Mouse (Mus musculus) kidney, adult 2 months (tissue): ENCODE data around the gene Zfp541.

Experiments
- CTCF ChIP-seq: fragments of 200-500 bp; conservative IDR thresholded peaks from 2 replicates; pipeline ENCODE4 v1.5.1; 2011; ENCODE audit warnings: low read depth, mild to moderate bottlenecking, control low read depth, low read length, moderate library complexity, mixed read lengths; ENCODE audit not compliant: insufficient read depth, insufficient read length
- POLR2A ChIP-seq: fragments of 200-500 bp; IDR thresholded peaks from one replicate; pipeline ENCODE4 v1.6.1; 2011; ENCODE audit warnings: low read depth, low read length, control low read depth

GRCm38 (mm10) chr7:16045538-16045937 lies 16.1 kb upstream of the Zfp541 start:
- TF ChIP-seq CTCF (no peak), POLR2A (no peak)
